Mouse (Mus musculus): ENCODE results near the gene Olfr1170.

DNA sequence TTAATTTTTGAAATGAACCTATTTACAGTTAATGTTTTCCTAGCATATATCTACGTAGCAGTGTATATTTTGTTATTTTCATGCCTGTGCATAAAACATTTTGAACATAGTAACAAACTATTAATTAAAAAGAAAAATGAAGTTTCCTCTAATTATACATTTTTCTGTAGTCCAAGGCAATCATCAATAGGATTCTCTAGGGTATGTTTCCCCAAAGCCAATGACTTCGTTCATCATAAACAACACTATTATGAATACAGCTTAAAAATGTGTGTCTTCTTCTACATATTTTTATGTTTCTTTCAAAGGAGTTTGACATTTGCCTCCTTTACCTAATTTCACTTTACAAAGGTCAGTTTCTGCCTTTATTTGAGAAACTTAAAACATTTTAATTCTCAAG is 46.6 kb downstream of the Olfr1170 start, which contains the start of gene Olfr1168:
- no peak for TF ChIP-seq CTCF (IDR thresholded peaks at IDR 0.05)
- no peak for TF ChIP-seq POLR2A (IDR thresholded peaks at IDR 0.05; ENCODE audit: insufficient read depth, low read depth, low read length)
- no peak for TF ChIP-seq EP300 (IDR thresholded peaks at IDR 0.05; ENCODE audit: insufficient read depth, low read depth, low read length)
